ENCODE assay signal across 29 mouse cellular contexts in the genomic region with DNA sequence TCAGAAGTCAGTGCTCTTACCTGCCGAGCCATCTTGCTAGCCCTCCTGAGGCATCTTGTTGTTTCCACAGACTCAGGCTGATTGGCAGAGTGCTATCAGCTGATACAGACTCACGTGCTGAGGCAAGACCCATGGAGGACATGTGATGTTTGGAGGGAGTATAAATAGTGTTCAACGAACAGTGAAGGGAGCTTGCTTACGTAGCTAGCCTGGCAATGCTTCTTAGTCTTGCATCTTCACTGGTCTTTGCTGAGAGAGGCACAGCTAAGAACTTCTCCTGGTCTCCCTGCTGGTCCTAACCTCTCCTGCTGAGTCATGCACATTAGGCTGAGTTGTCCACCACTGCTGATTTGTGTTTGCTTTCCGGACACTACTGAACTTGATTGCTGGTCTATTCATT. TPM values are rescaled to one million over a fixed set of nuclear protein-coding genes. Genes with fewer than 3 reads are reported as not detected.
DNase-seq lines count a peak whose midpoint lies in the region; ATAC-seq and TF ChIP-seq lines count a peak whose summit lies in the region.
"Had no signal": no experiment of that assay in that cellular context is flagged by ENCODE, and none has a peak within 500 bp of the region (broad histone marks: within the 10 kb centered on the region; RNA-seq: fewer than 3 reads in every experiment).

No protein-coding gene starts in this region.

- H3K27ac ChIP-seq in heart, embryonic 11.5 days (ENCODE audit: low read depth, low read length), result no peak overlapping the region
- no peak overlapping the region for H3K27ac ChIP-seq in heart, embryonic 10.5 days
- H3K27ac ChIP-seq in liver, embryonic 15.5 days (replicated peaks), result 0 out of 2 replicates have a peak overlapping the region, but pooled peaks have one; percentile 19
- H3K27ac ChIP-seq: forebrain, embryonic 13.5 days; heart, embryonic 15.5 days; hindbrain, embryonic 13.5 days; kidney, postnatal 0 days; limb, embryonic 10.5 days; limb, embryonic 15.5 days; midbrain, embryonic 13.5 days; neural tube, embryonic 15.5 days had no signal

- POLR2A ChIA-PET in Patski (lab: Charles Lee), result no interaction called here

- no peaks in the 10 kb centered on the region for H3K27me3 ChIP-seq in heart, embryonic 11.5 days (ENCODE audit: control insufficient read depth, insufficient read depth, low read length)
- H3K27me3 ChIP-seq in heart, embryonic 10.5 days (ENCODE audit: insufficient read depth, poor library complexity, severe bottlenecking), result no peaks in the 10 kb centered on the region
- no peaks in the 10 kb centered on the region for H3K27me3 ChIP-seq in megakaryocyte, embryonic 14.5 days (replicated peaks)
- no peaks in the 10 kb centered on the region for H3K27me3 ChIP-seq in Patski
- no peaks in the 10 kb centered on the region for H3K27me3 ChIP-seq in liver, embryonic 15.5 days
- H3K27me3 ChIP-seq: forebrain, embryonic 13.5 days; heart, embryonic 15.5 days; hindbrain, embryonic 13.5 days; limb, embryonic 15.5 days; midbrain, embryonic 13.5 days; neural tube, embryonic 15.5 days had no signal

- 60% methylated on average over 5 of the region's 5 CpGs for WGBS in heart, embryonic 11.5 days (ENCODE audit: insufficient replicate concordance)
- 71% methylated on average over 5 of the region's 5 CpGs for WGBS in heart, embryonic 10.5 days
- 50% methylated on average over 5 of the region's 5 CpGs for WGBS in liver, embryonic 15.5 days (ENCODE audit: insufficient replicate concordance)

- TF ChIP-seq CTCF in Patski (IDR thresholded peaks at IDR 0.05), result no peak

- H3K4me2 ChIP-seq in heart, embryonic 11.5 days, result no peak overlapping the region
- H3K4me2 ChIP-seq in liver, embryonic 15.5 days, result no peak overlapping the region
- H3K4me2 ChIP-seq: forebrain, embryonic 13.5 days; heart, embryonic 15.5 days; hindbrain, embryonic 13.5 days; limb, embryonic 15.5 days; lung, embryonic 14.5 days; midbrain, embryonic 13.5 days; neural tube, embryonic 15.5 days had no signal

- in situ Hi-C loops in Patski (cut with MboI; ENCODE audit: low pct_unique_long_range_greater_than_20kb), result no loop called here

- no peak overlapping the region for H3K9ac ChIP-seq in heart, embryonic 11.5 days (ENCODE audit: low read depth, low read length)
- no peak overlapping the region for H3K9ac ChIP-seq in liver, embryonic 15.5 days
- H3K9ac ChIP-seq: forebrain, embryonic 13.5 days; heart, embryonic 15.5 days; hindbrain, embryonic 13.5 days; limb, embryonic 15.5 days; lung, embryonic 14.5 days; midbrain, embryonic 13.5 days; neural tube, embryonic 15.5 days had no signal

- H3K4me1 ChIP-seq in heart, embryonic 11.5 days (ENCODE audit: control insufficient read depth, insufficient read depth, low read length), result peaks cover 3% of the 10 kb centered on the region; the same call in 1 of the 2 replicates
- H3K4me1 ChIP-seq in heart, embryonic 10.5 days, result peaks cover 7% of the 10 kb centered on the region; the same call in 1 of the 2 replicates
- H3K4me1 ChIP-seq in megakaryocyte, embryonic 14.5 days, result peaks cover 28% of the 10 kb centered on the region
- H3K4me1 ChIP-seq in liver, embryonic 15.5 days (replicated peaks), result peaks cover 24% of the 10 kb centered on the region
- H3K4me1 ChIP-seq: forebrain, embryonic 13.5 days; hindbrain, embryonic 13.5 days; limb, embryonic 15.5 days; midbrain, embryonic 13.5 days; neural tube, embryonic 15.5 days had no signal

- H3K9me3 ChIP-seq in heart, embryonic 11.5 days (replicated peaks; ENCODE audit: control insufficient read depth, low read length), result no peaks in the 10 kb centered on the region
- H3K9me3 ChIP-seq in heart, embryonic 10.5 days, result no peaks in the 10 kb centered on the region
- H3K9me3 ChIP-seq in megakaryocyte, embryonic 14.5 days, result no peaks in the 10 kb centered on the region
- no peaks in the 10 kb centered on the region for H3K9me3 ChIP-seq in liver, embryonic 15.5 days (replicated peaks)
- H3K9me3 ChIP-seq: forebrain, embryonic 13.5 days; heart, embryonic 15.5 days; hindbrain, embryonic 13.5 days; limb, embryonic 10.5 days; limb, embryonic 15.5 days; midbrain, embryonic 13.5 days; neural tube, embryonic 15.5 days had no signal

- no peak for DNase-seq in heart, embryonic 10.5 days (ENCODE audit: low spot score)
- DNase-seq in Patski (ENCODE audit: low read depth, low spot score), result no peak
- DNase-seq in cerebellum, postnatal 10 days, result no peak
- DNase-seq: adrenal gland, postnatal 10 days; cerebellum, adult 8-10 months; cerebellum, postnatal 36 days; gastrocnemius, postnatal 14 days; kidney, adult 8-10 months; kidney, postnatal 4 days; layer of hippocampus, postnatal 36 days; lung, embryonic 14.5 days; lung, postnatal 14 days; retina, postnatal 1 day; right cerebral cortex, postnatal 14 days; thymus, adult 18-20 months; thymus, postnatal 4 days had no signal

- CTCF ChIA-PET in Patski (lab: Charles Lee), result interaction anchor here (0.8 to 1.5 kb wide), 4 partner anchors 9 to 18 kb away, joined by 3 to 5 read pairs (median 5); no protein-coding TSS in a partner anchor

- H3K36me3 ChIP-seq in heart, embryonic 11.5 days (ENCODE audit: control insufficient read depth, insufficient read depth, low read length), result no peaks in the 10 kb centered on the region
- H3K36me3 ChIP-seq in heart, embryonic 10.5 days, result no peaks in the 10 kb centered on the region
- no peaks in the 10 kb centered on the region for H3K36me3 ChIP-seq in megakaryocyte, embryonic 14.5 days (replicated peaks; ENCODE audit: low read length)
- no peaks in the 10 kb centered on the region for H3K36me3 ChIP-seq in liver, embryonic 15.5 days (replicated peaks)
- H3K36me3 ChIP-seq: heart, embryonic 15.5 days; hindbrain, embryonic 13.5 days; limb, embryonic 15.5 days; midbrain, embryonic 13.5 days; neural tube, embryonic 15.5 days had no signal

- H3K4me3 ChIP-seq in heart, embryonic 11.5 days (ENCODE audit: low read depth, low read length), result no peak overlapping the region
- no peak overlapping the region for H3K4me3 ChIP-seq in heart, embryonic 10.5 days
- peak overlapping the region; percentile 29 for H3K4me3 ChIP-seq in megakaryocyte, embryonic 14.5 days (replicated peaks)
- H3K4me3 ChIP-seq in liver, embryonic 15.5 days (replicated peaks), result no peak overlapping the region
- H3K4me3 ChIP-seq: forebrain, embryonic 13.5 days; heart, embryonic 15.5 days; hindbrain, embryonic 13.5 days; limb, embryonic 10.5 days; limb, embryonic 15.5 days; midbrain, embryonic 13.5 days; neural tube, embryonic 15.5 days had no signal

- ATAC-seq in heart, embryonic 11.5 days (replicated peaks; ENCODE audit: insufficient number of reproducible peaks, low FRiP score, low TSS enrichment), result 0 out of 2 replicates have a peak, but pooled peaks have one; percentile 46
- ATAC-seq in megakaryocyte, adult 5-6 weeks (ENCODE audit: poor library complexity, severe bottlenecking), result no peak
- ATAC-seq in Patski, result peak; percentile 31
- ATAC-seq in liver, embryonic 15.5 days (ENCODE audit: insufficient read depth), result peak; percentile 47; the same call in 1 of the 2 replicates
- ATAC-seq: forebrain, embryonic 13.5 days; intestine, embryonic 16.5 days; midbrain, embryonic 13.5 days had no signal

RNA-seq across cellular contexts. Expression of a gene that starts 48.5 kb away (rescaled TPM):
- 31.0 and 32.3 TPM in 2 replicates for polyA plus RNA-seq in heart, embryonic 11.5 days (2014; fragmentation: Nextera tagmentation; extraction: Ambion mirVana)
- polyA plus RNA-seq in heart, embryonic 10.5 days (2016; fragmentation: Nextera tagmentation; extraction: Ambion mirVana), result 37.7 and 39.9 TPM in 2 replicates
- 1.1 and 2.0 TPM in 2 replicates for polyA plus RNA-seq in megakaryocyte, embryonic 14.5 days (2012; ENCODE audit: insufficient read depth, low replicate concordance)
- total RNA-seq in megakaryocyte, adult 5-6 weeks (2015), result 0.69 and 2.0 TPM in 2 replicates
- total RNA-seq in megakaryocyte, adult 5-6 weeks (2017), result 0.73 and 1.3 TPM in 2 replicates
- polyA plus RNA-seq in Patski (2021), result 183 TPM
- polyA plus RNA-seq in liver, embryonic 15.5 days (2015; fragmentation: Nextera tagmentation; extraction: Ambion mirVana), result 20.1 and 24.8 TPM in 2 replicates

RNA-seq across cellular contexts. Expression of a gene that starts 48.6 kb away (rescaled TPM):
- polyA plus RNA-seq in heart, embryonic 11.5 days (2014; fragmentation: Nextera tagmentation; extraction: Ambion mirVana), result 28.2 and 31.0 TPM in 2 replicates
- 32.5 and 34.6 TPM in 2 replicates for polyA plus RNA-seq in heart, embryonic 10.5 days (2016; fragmentation: Nextera tagmentation; extraction: Ambion mirVana)
- polyA plus RNA-seq in megakaryocyte, embryonic 14.5 days (2012; ENCODE audit: insufficient read depth, low replicate concordance), result 4.2 and 38.3 TPM in 2 replicates
- 28.4 and 37.0 TPM in 2 replicates for total RNA-seq in megakaryocyte, adult 5-6 weeks (2015)
- 13.5 and 18.0 TPM in 2 replicates for total RNA-seq in megakaryocyte, adult 5-6 weeks (2017)
- polyA plus RNA-seq in Patski (2021), result 43.0 TPM
- polyA plus RNA-seq in liver, embryonic 15.5 days (2015; fragmentation: Nextera tagmentation; extraction: Ambion mirVana), result 32.7 and 36.1 TPM in 2 replicates
